Mouse (Mus musculus) ES-Bruce4 (cell line): Measurements from ENCODE around the gene Ndufs4. TPM values are rescaled to one million over a fixed set of nuclear protein-coding genes. Genes with fewer than 3 reads are reported as not detected.

Source experiments
- H3K27ac ChIP-seq: 2 replicates; pipeline ENCODE4 v1.5.1; 2012; ENCODE audit warnings: low read length, inconsistent platforms; ENCODE audit not compliant: insufficient read depth
- H3K27me3 ChIP-seq: 2 replicates; pipeline ENCODE4 v1.6.1; 2012; ENCODE audit warnings: mild to moderate bottlenecking, low read length, inconsistent platforms; ENCODE audit not compliant: control insufficient read depth, poor library complexity, insufficient read depth, severe bottlenecking
- H3K36me3 ChIP-seq: 2 replicates; pipeline ENCODE4 v1.6.1; 2012; ENCODE audit warnings: inconsistent platforms, mild to moderate bottlenecking, low read length, moderate library complexity; ENCODE audit not compliant: control insufficient read depth, poor library complexity, insufficient read depth, severe bottlenecking
- H3K4me1 ChIP-seq: one replicate; pipeline ENCODE4 v1.8.1; 2011; ENCODE audit warnings: low read length; ENCODE audit not compliant: control insufficient read depth, insufficient read depth
- H3K4me3 ChIP-seq: 2 replicates; pipeline ENCODE4 v1.5.1; 2011; ENCODE audit warnings: low read depth, mild to moderate bottlenecking, low read length
- H3K9ac ChIP-seq: 2 replicates; pipeline ENCODE4 v1.6.1; 2012; ENCODE audit warnings: low read depth, mild to moderate bottlenecking, inconsistent platforms; ENCODE audit not compliant: poor library complexity, severe bottlenecking
- H3K9me3 ChIP-seq: replicated peaks from 2 replicates; pipeline ENCODE4 v1.6.1; 2012; ENCODE audit warnings: mild to moderate bottlenecking, low read length, inconsistent platforms; ENCODE audit not compliant: control insufficient read depth, poor library complexity, insufficient read depth, severe bottlenecking
- CTCF ChIP-seq: IDR thresholded peaks from one replicate; pipeline ENCODE4 v1.8.1; 2011; ENCODE audit warnings: low read depth, low read length
- EP300 ChIP-seq: IDR thresholded peaks from 2 replicates; pipeline ENCODE4 v1.6.1; 2011; ENCODE audit warnings: low read depth, low read length; ENCODE audit not compliant: insufficient read depth
- POLR2A ChIP-seq: IDR thresholded peaks from one replicate; pipeline ENCODE4 v1.8.1; 2011; ENCODE audit warnings: low read length; ENCODE audit not compliant: insufficient read depth
- polyA plus RNA-seq: library from polyadenylated mRNA; stranded (reverse); fragments of >200 nt; gene quantifications from 2 replicates; pipeline ENCODE4 v1.2.4, GENCODE M21; 2011; ENCODE audit warnings: low read depth; ENCODE audit not compliant: missing spikeins, insufficient read depth, insufficient read length

Gene Ndufs4
- polyA plus RNA-seq, 1 experiment = 137 TPM

DNA sequence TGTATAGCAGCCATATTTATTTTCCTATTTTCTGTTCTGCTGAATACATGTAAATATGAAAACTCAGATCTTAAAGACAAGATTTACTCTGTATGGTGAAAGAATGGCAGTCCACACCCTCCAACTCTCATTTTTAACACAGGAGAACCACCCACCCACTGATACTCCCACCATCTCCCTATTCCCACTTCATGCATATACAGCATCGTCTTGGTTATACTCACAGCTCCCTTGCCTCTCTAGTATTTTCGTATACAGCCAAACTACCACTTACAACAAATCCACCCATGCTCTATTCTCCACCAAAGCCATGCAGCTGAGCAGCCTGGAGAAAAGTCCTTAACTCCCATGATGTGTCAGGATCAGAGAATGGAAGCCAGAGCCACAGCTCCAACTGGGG, 6.7 kb upstream of the Ndufs4 start:
- Histone ChIP-seq H3K27me3 (no peaks in the 10 kb centered on the region), H3K9me3 (no peaks in the 10 kb centered on the region), H3K36me3 (no peaks in the 10 kb centered on the region), H3K9ac (no peak overlapping the region), H3K4me1 (no peaks in the 10 kb centered on the region), H3K27ac (no peak overlapping the region), H3K4me3 (no peak overlapping the region)
- TF ChIP-seq EP300 (no peak), POLR2A (no peak)

DNA sequence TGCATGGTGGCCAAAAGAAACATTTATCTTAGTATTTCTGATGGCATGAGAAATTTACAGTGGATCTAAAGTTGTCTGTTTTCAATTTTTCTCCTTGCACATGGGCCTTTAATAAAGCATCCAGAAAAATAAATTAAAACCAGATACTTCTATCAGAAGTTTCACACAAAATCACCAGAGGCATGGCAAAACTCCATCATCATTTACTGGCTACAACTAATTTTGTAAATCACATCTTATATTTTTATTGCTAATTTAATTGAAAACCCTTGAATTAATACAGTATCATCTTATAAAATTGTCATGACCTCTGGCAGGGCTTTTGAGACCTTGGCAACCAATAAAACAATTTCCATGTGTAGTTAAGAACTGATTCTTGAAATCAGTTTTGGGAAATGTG, 4.4 kb upstream of the Ndufs4 start:
- Histone ChIP-seq H3K9ac (no peak overlapping the region), H3K9me3 (no peaks in the 10 kb centered on the region), H3K4me1 (no peaks in the 10 kb centered on the region), H3K36me3 (no peaks in the 10 kb centered on the region), H3K27me3 (no peaks in the 10 kb centered on the region), H3K27ac (no peak overlapping the region), H3K4me3 (no peak overlapping the region)
- no peak for TF ChIP-seq CTCF
- no peak for TF ChIP-seq EP300
- no peak for TF ChIP-seq POLR2A

DNA sequence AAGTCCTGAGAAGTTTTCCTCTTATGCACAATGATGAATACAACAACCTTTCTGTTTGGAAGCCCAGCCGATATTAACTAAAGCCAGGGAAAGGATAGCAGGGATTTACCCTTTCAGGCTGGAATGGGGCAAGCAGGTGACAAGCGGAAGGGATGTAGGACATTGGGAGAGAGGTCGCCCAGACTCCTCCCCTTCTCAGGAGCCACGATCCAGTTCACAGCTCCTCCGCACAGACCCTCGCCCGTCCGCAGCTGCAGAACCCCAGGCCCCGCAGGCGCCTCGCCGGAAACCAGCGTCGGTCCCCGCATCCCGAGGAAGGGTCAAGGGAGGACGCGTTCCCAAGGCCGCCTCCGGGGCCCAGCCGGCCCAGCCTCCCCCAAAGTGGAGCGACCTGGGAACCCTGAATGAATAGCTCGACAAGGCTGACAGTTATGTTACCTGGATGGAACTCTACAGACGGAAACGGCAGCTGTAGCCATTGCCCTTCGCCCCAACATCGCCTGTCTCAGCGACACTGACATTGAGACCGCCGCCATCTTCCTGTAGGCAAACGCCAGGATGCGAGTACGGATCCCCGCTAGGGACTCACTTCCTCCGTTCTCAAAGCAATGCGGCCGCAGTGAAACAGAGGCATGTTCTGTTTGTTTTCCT, 412 bp downstream of the Ndufs4 start:
- peak; percentile 50 for TF ChIP-seq POLR2A
- TF ChIP-seq CTCF = no peak
- no peak for TF ChIP-seq EP300
- Histone ChIP-seq H3K9me3 (no peaks in the 10 kb centered on the region; the same call in 1 of the 2 replicates), H3K9ac (peak overlapping the region; percentile 86)

DNA sequence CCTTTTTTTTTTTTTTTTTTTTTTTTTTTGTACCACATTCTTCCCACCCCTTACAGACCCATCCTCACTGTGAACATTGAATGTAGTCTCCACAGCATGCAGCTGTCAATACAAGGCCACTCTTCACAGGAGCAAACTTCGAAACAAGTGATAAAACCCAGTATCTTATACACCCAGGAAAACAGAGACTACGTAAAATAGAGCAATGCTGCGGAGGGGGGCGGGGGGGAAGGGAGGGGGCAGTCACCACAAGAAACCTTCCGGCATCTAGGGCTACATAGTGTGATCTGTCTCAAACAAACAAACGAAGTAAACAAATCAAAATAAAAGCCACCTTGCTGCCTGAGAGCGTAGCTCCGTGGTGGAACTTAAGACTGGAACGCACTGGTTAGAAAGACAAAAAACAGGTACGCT, 977 bp downstream of the Ndufs4 start:
- H3K4me1 ChIP-seq = no peaks in the 10 kb centered on the region
- H3K27me3 ChIP-seq = no peaks in the 10 kb centered on the region
- peak overlapping the region; percentile 86 for H3K9ac ChIP-seq
- H3K4me3 ChIP-seq = peak overlapping the region; percentile 96
- H3K9me3 ChIP-seq = no peaks in the 10 kb centered on the region; the same call in 1 of the 2 replicates
- no peaks in the 10 kb centered on the region for H3K36me3 ChIP-seq
- TF ChIP-seq EP300 = no peak
- TF ChIP-seq CTCF = no peak
- TF ChIP-seq POLR2A = no peak
- H3K27ac ChIP-seq = no peak overlapping the region

More for the DNA sequence above, 412 bp downstream of the Ndufs4 start:
- H3K27me3 ChIP-seq = no peaks in the 10 kb centered on the region
- H3K4me3 ChIP-seq = peak overlapping the region; percentile 96
- H3K4me1 ChIP-seq = no peaks in the 10 kb centered on the region
- no peaks in the 10 kb centered on the region for H3K36me3 ChIP-seq
- no peak overlapping the region for H3K27ac ChIP-seq

DNA sequence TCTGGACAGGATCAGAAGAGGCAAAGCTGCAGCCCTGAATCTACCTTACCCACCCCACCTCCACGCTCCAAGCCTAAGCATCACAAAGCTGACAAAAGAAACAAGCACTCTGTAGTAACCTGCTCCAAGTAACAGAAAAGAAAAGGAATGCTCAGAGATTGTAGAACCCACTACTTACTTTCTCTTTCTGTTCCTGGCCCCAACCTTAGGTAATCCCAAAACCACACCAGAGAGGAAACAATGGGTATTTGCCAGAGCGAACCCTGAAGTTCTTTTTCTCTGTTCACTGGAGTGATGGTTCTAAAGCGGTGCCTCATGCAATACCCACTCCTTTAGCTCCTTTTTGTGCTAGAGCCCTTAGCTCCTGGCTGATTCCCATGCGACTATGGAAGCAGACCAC, 11.5 kb downstream of the Ndufs4 start:
- Histone ChIP-seq H3K4me1 (peaks cover 4% of the 10 kb centered on the region), H3K27me3 (no peaks in the 10 kb centered on the region), H3K27ac (no peak overlapping the region), H3K36me3 (0 out of 2 replicates have a peak, but pooled peaks cover 3% of the 10 kb centered on the region), H3K9ac (no peak overlapping the region), H3K9me3 (peaks cover 7% of the 10 kb centered on the region), H3K4me3 (no peak overlapping the region)
- TF ChIP-seq CTCF (no peak), EP300 (no peak), POLR2A (no peak)

DNA sequence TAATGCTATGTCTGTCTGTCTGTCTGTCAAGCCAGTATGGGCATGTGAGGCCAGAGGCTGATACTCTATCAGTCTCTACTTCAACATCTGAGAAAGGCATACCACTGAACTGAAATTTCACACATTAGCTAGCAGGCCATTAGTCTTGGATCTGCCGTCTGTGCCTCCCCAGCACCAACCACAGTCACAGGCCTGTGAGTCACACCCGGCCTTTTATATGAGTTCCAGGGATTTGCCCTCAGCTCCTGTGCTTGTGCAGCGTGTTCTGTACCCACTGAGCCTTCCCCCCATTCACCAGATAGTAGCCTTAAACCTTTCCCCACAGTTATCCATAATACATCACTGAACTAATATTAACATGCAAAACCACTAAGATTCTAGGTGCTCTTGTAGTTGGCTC, 26.0 kb downstream of the Ndufs4 start:
- Histone ChIP-seq H3K4me3 (no peak overlapping the region), H3K36me3 (0 out of 2 replicates have a peak, but pooled peaks cover 3% of the 10 kb centered on the region), H3K4me1 (no peaks in the 10 kb centered on the region), H3K9ac (no peak overlapping the region), H3K27me3 (no peaks in the 10 kb centered on the region), H3K9me3 (no peaks in the 10 kb centered on the region), H3K27ac (no peak overlapping the region)
- TF ChIP-seq POLR2A (no peak), EP300 (no peak), CTCF (no peak)
